Mouse (Mus musculus) brain, embryonic 14.5 days (tissue): ENCODE data around the gene Prkci. TPM values are rescaled to one million over a fixed set of nuclear protein-coding genes. Genes with fewer than 3 reads are reported as not detected.
A peak's percentile ranks its signal among the peaks of the same experiment; 100 is the strongest.

Experiments used
- DNase-seq: peaks from one replicate; pipeline ENCODE4 v3.0.0-alpha.2; 2011; ENCODE audit warnings: low read depth
- CTCF ChIP-seq: fragments of 200-500 bp; IDR thresholded peaks from 2 replicates; pipeline ENCODE4 v1.5.1; 2012; ENCODE audit warnings: inconsistent platforms, mild to moderate bottlenecking, moderate library complexity, borderline replicate concordance; ENCODE audit not compliant: insufficient read depth, insufficient read length; ENCODE audit errors: extremely low read depth
- POLR2A ChIP-seq: fragments of 200-500 bp; IDR thresholded peaks from 2 replicates; pipeline ENCODE4 v1.6.1; 2012; ENCODE audit warnings: mild to moderate bottlenecking, inconsistent platforms, borderline replicate concordance; ENCODE audit not compliant: poor library complexity, insufficient read depth, insufficient read length, severe bottlenecking; ENCODE audit errors: extremely low read depth
- polyA plus RNA-seq: library from polyadenylated mRNA; depleted of rRNA; stranded (reverse); fragments of >200 nt; gene quantifications from 2 replicates; pipeline ENCODE4 v1.2.3, GENCODE M21; 2012; rRNA removed

The Prkci gene
- 38.6 and 41.7 TPM in 2 replicates for polyA plus RNA-seq

GRCm38 (mm10) chr3:30995283-30995898 lies at the start of gene Prkci:
Gene Prkci, plus strand, starts transcription at chr3:30995747.
- peak; percentile 98 for DNase-seq
- TF ChIP-seq POLR2A (peak; percentile 97), CTCF (no peak)

- no peak for DNase-seq
- TF ChIP-seq CTCF (no peak), POLR2A (no peak)
Measured at GRCm38 (mm10) chr3:30951652-30952051, 43.9 kb upstream of the Prkci start.

DNA sequence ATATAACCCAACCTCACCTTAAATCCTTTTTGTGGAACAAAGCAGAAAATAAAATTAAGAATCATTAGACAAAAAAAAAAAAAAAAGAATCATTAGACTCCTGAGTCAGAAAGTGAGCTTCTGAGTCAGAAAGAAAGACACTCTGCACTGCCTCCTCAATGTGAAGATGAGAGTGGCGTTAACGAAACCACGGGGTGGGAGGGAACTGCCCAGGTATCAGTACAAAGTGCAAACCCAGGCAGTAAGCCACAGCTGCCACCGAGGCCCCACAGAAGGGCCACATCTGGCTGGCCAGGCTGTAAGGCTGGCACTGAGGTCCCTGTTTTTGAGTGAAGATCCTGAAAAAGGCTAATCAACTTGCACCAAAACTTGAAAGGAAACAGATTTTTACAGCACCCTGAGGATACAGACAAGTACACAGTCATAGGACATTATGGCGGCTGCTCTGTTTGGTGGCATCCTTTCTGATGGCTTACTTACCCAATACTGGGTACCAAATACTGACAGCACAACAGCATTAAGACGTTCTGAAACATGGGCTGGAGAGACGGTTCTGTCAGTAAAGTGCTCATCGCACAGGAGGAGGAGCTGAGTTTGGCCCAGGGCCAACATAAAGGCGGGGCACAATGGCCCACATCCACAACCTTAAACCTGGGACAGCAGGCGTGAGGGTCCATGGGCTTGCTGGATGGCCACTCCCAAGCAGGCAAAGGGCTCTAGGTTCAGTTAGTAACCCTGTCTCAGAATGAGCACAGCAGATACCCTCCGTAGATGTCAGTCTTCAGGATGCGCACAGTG lies 43.1 kb upstream of the Prkci start:
- TF ChIP-seq POLR2A = no peak
- TF ChIP-seq CTCF = no peak
- DNase-seq = no peak

DNA sequence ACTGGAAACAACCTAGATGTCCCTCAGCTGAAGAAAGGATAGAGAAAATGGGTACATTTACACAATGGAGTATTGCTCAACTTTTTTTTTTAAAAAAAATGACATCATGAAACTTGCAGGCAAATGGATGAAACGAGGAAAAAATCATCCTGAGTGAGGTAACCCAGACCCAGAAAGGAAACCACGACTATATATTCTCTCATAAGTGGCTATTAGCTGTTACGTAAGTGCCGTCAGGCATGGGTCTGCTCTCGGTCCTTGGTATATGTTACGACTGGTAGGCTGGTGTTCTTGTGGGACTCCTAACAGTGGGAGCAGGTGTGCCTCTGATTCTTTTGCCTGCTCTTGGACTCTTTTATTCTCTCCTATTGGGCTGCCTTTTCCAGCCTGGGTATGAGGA lies 39.2 kb upstream of the Prkci start:
- no peak for TF ChIP-seq CTCF
- TF ChIP-seq POLR2A = no peak
- DNase-seq = no peak

- TF ChIP-seq CTCF = no peak
- TF ChIP-seq POLR2A = no peak
- DNase-seq = no peak
Measured at GRCm38 (mm10) chr3:30958709-30959108, 36.8 kb upstream of the Prkci start.

- peak; percentile 48 for DNase-seq
- TF ChIP-seq POLR2A = no peak
- no peak for TF ChIP-seq CTCF
Measured at GRCm38 (mm10) chr3:30959868-30960831, 35.4 kb upstream of the Prkci start.

DNA sequence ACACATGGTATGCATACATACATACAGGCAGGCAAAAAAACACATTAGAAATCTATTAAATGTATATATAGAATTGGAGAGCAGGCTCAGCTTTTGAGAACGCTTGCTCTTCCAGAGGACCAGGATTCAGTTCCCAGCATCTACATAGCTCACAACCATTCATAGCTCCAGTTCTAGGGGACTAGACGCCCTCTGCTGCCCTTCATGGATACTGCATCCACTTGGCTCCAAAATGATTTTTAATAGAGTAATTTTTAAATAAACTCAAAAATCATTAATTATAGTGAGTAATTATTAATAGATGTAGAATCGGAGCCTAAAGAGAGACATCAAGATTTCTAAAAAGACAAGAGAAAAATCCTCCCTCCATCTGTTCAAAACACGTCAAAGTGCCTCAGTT lies 32.4 kb upstream of the Prkci start:
- DNase-seq = no peak
- peak; percentile 14; the same call in 1 of the 2 replicates for TF ChIP-seq CTCF
- no peak for TF ChIP-seq POLR2A

GRCm38 (mm10) chr3:30964216-30964615 lies 31.3 kb upstream of the Prkci start:
- no peak for TF ChIP-seq POLR2A
- TF ChIP-seq CTCF = no peak
- DNase-seq = no peak

DNA sequence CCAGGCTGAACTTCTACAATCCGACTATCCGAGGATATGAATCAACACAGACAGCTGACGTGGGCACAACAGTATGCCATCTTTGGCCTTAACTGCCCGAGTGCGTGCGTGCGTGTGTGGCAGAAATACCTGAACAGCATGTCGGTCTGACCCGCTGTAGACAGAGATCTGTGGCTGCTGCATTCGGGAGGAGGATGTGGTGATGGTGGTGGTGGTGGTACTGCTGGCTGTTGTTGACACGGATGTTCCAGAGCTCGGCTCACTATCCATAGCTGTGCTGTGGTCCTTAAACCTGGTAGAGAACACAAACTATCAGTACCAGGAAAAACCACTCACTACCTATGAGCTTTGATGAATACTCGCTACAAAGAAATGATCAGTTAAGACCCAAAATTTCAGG lies 29.9 kb upstream of the Prkci start:
- DNase-seq = no peak
- TF ChIP-seq CTCF = no peak
- no peak for TF ChIP-seq POLR2A

GRCm38 (mm10) chr3:30968531-30969092 lies 26.9 kb upstream of the Prkci start:
- TF ChIP-seq POLR2A (no peak), CTCF (no peak)
- peak; percentile 76 for DNase-seq
